Comparison of ENCODE assay signal across 8 mouse cellular contexts in the genomic region with DNA sequence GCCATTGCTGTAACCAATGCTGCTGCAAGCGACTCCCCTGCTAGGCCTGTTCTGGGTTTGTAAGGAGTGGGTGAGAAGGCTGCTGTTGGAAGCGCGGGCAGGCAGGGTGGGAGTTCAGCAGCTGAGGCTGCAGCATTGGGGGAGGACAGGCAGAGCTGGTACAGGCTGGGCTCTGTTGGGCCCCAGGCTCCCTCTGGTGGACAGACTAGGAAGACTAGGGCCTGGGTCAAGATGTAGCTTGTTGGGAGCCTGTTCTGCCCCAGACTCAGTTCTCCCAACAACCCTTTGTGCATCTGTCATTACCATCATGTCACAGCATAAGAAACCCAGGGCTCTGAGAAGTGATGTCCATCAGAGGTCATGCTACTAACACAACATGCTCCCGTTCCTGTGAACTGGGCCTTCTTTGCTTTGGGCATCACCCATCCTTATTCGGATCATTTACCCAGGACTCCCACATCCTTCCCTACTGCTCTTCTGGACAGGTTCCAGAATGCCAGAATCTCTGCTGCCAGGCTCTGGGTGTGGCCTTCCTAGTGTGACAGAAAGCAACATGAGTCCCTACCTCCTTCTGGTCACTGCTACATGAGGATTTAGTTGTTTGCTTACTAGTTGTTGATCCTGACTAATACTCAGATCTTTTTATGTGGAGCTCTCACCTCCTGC. TPM values are rescaled to one million over a fixed set of nuclear protein-coding genes. Genes with fewer than 3 reads are reported as not detected.
DNase-seq lines count a peak whose midpoint lies in the region; ATAC-seq and TF ChIP-seq lines count a peak whose summit lies in the region.

No protein-coding gene starts in this region.

- TF ChIP-seq EP300 in liver, postnatal 0 days (IDR thresholded peaks at IDR 0.05; ENCODE audit: low read depth) = no peak

- H3K4me1 ChIP-seq in liver, postnatal 0 days (ENCODE audit: insufficient read depth) = no peaks in the 10 kb centered on the region
- H3K4me1 ChIP-seq in neural tube, embryonic 13.5 days (replicated peaks) = peaks cover 14% of the 10 kb centered on the region; the same call in 1 of the 2 replicates
- peaks cover 8% of the 10 kb centered on the region; the same call in 1 of the 2 replicates for H3K4me1 ChIP-seq in thymus, adult 2 months (replicated peaks; ENCODE audit: control insufficient read depth, insufficient read depth, low read length)

- 33% methylated on average over 5 of the region's 5 CpGs for WGBS in liver, postnatal 0 days (ENCODE audit: insufficient replicate concordance)
- 49% methylated on average over 5 of the region's 5 CpGs for WGBS in neural tube, embryonic 13.5 days
- WGBS in thymus, adult 2 months = 42% methylated on average over 5 of the region's 5 CpGs

- peaks cover 38% of the 10 kb centered on the region for H3K27me3 ChIP-seq in liver, postnatal 0 days (ENCODE audit: insufficient read depth, low read length)
- H3K27me3 ChIP-seq in neural tube, embryonic 13.5 days = peaks cover 96% of the 10 kb centered on the region
- H3K27me3 ChIP-seq in thymus, adult 2 months (ENCODE audit: control insufficient read depth, insufficient read depth, low read length) = no peaks in the 10 kb centered on the region; the same call in 1 of the 2 replicates

- peak; percentile 79 for TF ChIP-seq CTCF in brain, embryonic 14.5 days (IDR thresholded peaks at IDR 0.05; ENCODE audit: borderline replicate concordance, extremely low read depth, insufficient read depth, insufficient read length)
- TF ChIP-seq CTCF in liver, postnatal 0 days (IDR thresholded peaks at IDR 0.05; ENCODE audit: low read depth) = peak; percentile 74
- TF ChIP-seq CTCF in thymus, adult 2 months (IDR thresholded peaks at IDR 0.05; ENCODE audit: borderline replicate concordance, control insufficient read depth, extremely low read depth, insufficient read depth, low read length, poor library complexity) = peak; percentile 68; the same call in 1 of the 2 replicates

- H3K9me3 ChIP-seq in liver, postnatal 0 days (ENCODE audit: low read length) = no peaks in the 10 kb centered on the region
- no peaks in the 10 kb centered on the region for H3K9me3 ChIP-seq in neural tube, embryonic 13.5 days

- no peak overlapping the region for H3K27ac ChIP-seq in liver, postnatal 0 days (ENCODE audit: low read depth)
- H3K27ac ChIP-seq in neural tube, embryonic 13.5 days (replicated peaks) = no peak overlapping the region
- H3K27ac ChIP-seq in thymus, adult 2 months (ENCODE audit: control insufficient read depth, insufficient read depth, low read length) = no peak overlapping the region

- H3K9ac ChIP-seq in liver, postnatal 0 days (replicated peaks) = no peak overlapping the region
- H3K9ac ChIP-seq in neural tube, embryonic 13.5 days = 0 out of 2 replicates have a peak overlapping the region, but pooled peaks have one; percentile 34

- H3K36me3 ChIP-seq in liver, postnatal 0 days (replicated peaks; ENCODE audit: insufficient read depth, low read length) = no peaks in the 10 kb centered on the region
- no peaks in the 10 kb centered on the region for H3K36me3 ChIP-seq in neural tube, embryonic 13.5 days
- no peaks in the 10 kb centered on the region for H3K36me3 ChIP-seq in thymus, adult 2 months (ENCODE audit: control insufficient read depth, insufficient read depth, low read length)

- 0 out of 2 replicates have a peak, but pooled peaks have one; percentile 49 for ATAC-seq in erythroid progenitor cell, adult 5-6 weeks (replicated peaks; ENCODE audit: low FRiP score, poor library complexity, severe bottlenecking)
- no peak for ATAC-seq in liver, postnatal 0 days
- peak; percentile 68 for ATAC-seq in neural tube, embryonic 13.5 days (ENCODE audit: low read depth)

- no peak for TF ChIP-seq POLR2A in brain, embryonic 14.5 days (IDR thresholded peaks at IDR 0.05; ENCODE audit: borderline replicate concordance, extremely low read depth, insufficient read depth, insufficient read length, poor library complexity, severe bottlenecking)
- no peak for TF ChIP-seq POLR2A in thymus, adult 2 months (IDR thresholded peaks at IDR 0.05; ENCODE audit: control insufficient read depth, extremely low read depth, insufficient read depth, low read length, poor library complexity)

- intact Hi-C loops in heart, postnatal 10 days (cut with DNase I) = loop anchor here (2.0 to 10.0 kb wide), 5 partner anchors 15 to 1635 kb away; a partner anchor contains a TSS

- H3K4me3 ChIP-seq in liver, postnatal 0 days (ENCODE audit: low read depth, low read length) = no peak overlapping the region
- no peak overlapping the region for H3K4me3 ChIP-seq in neural tube, embryonic 13.5 days
- H3K4me3 ChIP-seq in thymus, adult 2 months (ENCODE audit: control insufficient read depth, insufficient read depth, low read length) = no peak overlapping the region

- peak; percentile 63 for DNase-seq in CD4-positive, CD25-positive, alpha-beta regulatory T cell, adult 2 months (ENCODE audit: low read depth, low spot score)
- peak; percentile 78 for DNase-seq in brain, embryonic 14.5 days (ENCODE audit: low read depth)
- peak; percentile 72 to 74 for DNase-seq in heart, postnatal 10 days
- peak; percentile 69 to 72 for DNase-seq in kidney, postnatal 25 days
- peak; percentile 53 for DNase-seq in liver, postnatal 0 days
- DNase-seq in thymus, adult 2 months = peak; percentile 53

- no peak overlapping the region for H3K4me2 ChIP-seq in liver, postnatal 0 days (ENCODE audit: low read depth, low read length)
- peak overlapping the region; percentile 20 for H3K4me2 ChIP-seq in neural tube, embryonic 13.5 days

RNA-seq across cellular contexts. Expression of a gene that starts 3.5 kb away (rescaled TPM):
- 8.2 and 12.7 TPM in 2 replicates for polyA plus RNA-seq in brain, embryonic 14.5 days (2012; rRNA removed)
- 2.1 TPM in 1 of 2 replicates, not detected in the other for total RNA-seq in erythroid progenitor cell, adult 5-6 weeks (2015; ENCODE audit: low replicate concordance)
- total RNA-seq in erythroid progenitor cell, adult 5-6 weeks (2017; ENCODE audit: low replicate concordance) = under 0.01 TPM in 1 of 2 replicates, not detected in the other
- total RNA-seq in heart, postnatal 10 days (2021) = 10 to 100 TPM; 66.9 to 69.9 TPM
- 3.0 and 3.7 TPM in 2 replicates for polyA plus RNA-seq in liver, postnatal 0 days (2015; fragmentation: Nextera tagmentation; extraction: Ambion mirVana)
- 4.7 and 7.4 TPM in 2 replicates for polyA plus RNA-seq in neural tube, embryonic 13.5 days (2015; fragmentation: Nextera tagmentation; extraction: Ambion mirVana)
- 6.0 and 9.7 TPM in 2 replicates for polyA plus RNA-seq in thymus, adult 2 months (2012; rRNA removed)
